Mouse (Mus musculus) intestine, embryonic 16.5 days (tissue): ENCODE measurements at regions not wholly inside any gene's neighbourhood (a gene's known extent, or its start where the extent isn't known, plus 50 kb on each side); places are given as distances from the start of the nearest gene placed in this dataset.
A peak's percentile ranks its signal among the peaks of the same experiment; 100 is the strongest.

Source experiments
- ATAC-seq: fragments of 200-750 bp; cut with Nextera tagmentation; 2 replicates; pipeline ENCODE4 v1.8.0; 2017; ENCODE audit warnings: moderate TSS enrichment, moderate library complexity
- H3K27ac ChIP-seq: fragments of 300-500 bp; sonication (generic); 2 replicates; pipeline ENCODE4 v1.5.1; 2014; ENCODE audit warnings: mild to moderate bottlenecking, low read length
- H3K27me3 ChIP-seq: fragments of 300-500 bp; sonication (generic); replicated peaks from 2 replicates; pipeline ENCODE4 v1.6.1; 2014; ENCODE audit warnings: low read length, control low read depth, mixed read lengths; ENCODE audit not compliant: control insufficient read depth, insufficient read depth
- H3K36me3 ChIP-seq: fragments of 300-500 bp; sonication (generic); 2 replicates; pipeline ENCODE4 v1.6.1; 2014; ENCODE audit warnings: low read length, control low read depth; ENCODE audit not compliant: control insufficient read depth, insufficient read depth
- H3K4me1 ChIP-seq: fragments of 300-500 bp; sonication (generic); 2 replicates; pipeline ENCODE4 v1.6.1; 2014; ENCODE audit warnings: low read length, control low read depth, mixed read lengths; ENCODE audit not compliant: control insufficient read depth, insufficient read depth
- H3K4me2 ChIP-seq: fragments of 300-500 bp; sonication (generic); 2 replicates; pipeline ENCODE4 v1.6.1; 2014; ENCODE audit warnings: low read depth, low read length, control low read depth
- H3K4me3 ChIP-seq: fragments of 300-500 bp; sonication (generic); 2 replicates; pipeline ENCODE4 v1.5.1; 2014; ENCODE audit warnings: mild to moderate bottlenecking, low read length
- H3K9ac ChIP-seq: fragments of 300-500 bp; sonication (generic); 2 replicates; pipeline ENCODE4 v1.6.1; 2014; ENCODE audit warnings: low read depth, low read length
- H3K9me3 ChIP-seq: fragments of 300-500 bp; sonication (generic); 2 replicates; pipeline ENCODE4 v1.6.1; 2016; ENCODE audit warnings: low read length, control low read depth; ENCODE audit not compliant: control insufficient read depth
- WGBS: fragments of 180-500 bp; shearing (Covaris S2); extraction: QIAGEN DNeasy Blood & Tissue Kit; methylation state at CpG from one replicate; pipeline ENCODE4 v1.1.7; 2014; 5-methylcytosine and 5-hydroxymethylcytosine counted together

DNA sequence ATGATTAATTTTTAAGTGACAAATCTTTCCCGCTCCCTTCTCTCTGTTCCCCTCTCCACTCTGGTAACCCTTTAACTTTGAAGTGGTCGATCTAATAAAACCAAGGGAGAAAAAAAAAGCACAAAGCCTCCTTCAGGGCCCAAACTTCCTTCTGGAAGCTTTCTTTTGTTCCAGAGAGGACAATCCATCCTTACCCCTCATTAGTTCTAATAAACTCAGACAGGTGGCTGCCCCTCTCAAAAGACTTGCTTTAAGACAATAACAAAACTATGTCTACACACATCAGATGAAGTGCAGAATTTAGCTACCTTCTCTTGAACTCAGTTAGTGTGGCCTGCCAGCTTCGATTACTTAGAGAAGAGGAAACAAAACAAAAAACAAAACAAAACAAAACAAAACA is 94.6 kb upstream of the Fat1 start:
- ATAC-seq = no peak
- no peak overlapping the region for H3K4me2 ChIP-seq
- no peak overlapping the region for H3K9ac ChIP-seq
- no peak overlapping the region for H3K27ac ChIP-seq
- H3K27me3 ChIP-seq = no peaks in the 10 kb centered on the region
- H3K9me3 ChIP-seq = no peaks in the 10 kb centered on the region; the same call in 1 of the 2 replicates
- WGBS = 42% methylated on average over 3 of the region's 3 CpGs
- H3K4me1 ChIP-seq = no peaks in the 10 kb centered on the region
- H3K4me3 ChIP-seq = no peak overlapping the region
- H3K36me3 ChIP-seq = no peaks in the 10 kb centered on the region

DNA sequence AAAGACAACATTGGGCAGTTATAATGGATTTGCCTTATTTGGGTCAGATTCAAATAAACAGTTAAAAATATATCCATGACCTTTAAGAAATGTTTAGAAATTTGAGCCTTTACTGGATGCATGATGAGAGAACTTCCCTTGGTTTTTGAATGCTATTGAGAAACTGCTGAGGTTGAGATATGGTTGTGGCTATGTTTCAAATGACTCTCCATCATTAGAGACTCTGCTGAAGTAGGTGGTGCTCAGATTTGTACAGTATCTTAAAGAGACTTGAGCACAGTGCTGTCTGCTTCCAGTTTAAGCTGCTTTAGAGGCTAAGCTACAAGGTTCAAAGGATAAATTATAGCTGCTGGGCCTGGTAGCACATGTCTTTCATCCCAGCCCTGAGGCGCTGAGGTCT is 90.9 kb upstream of the Fat1 start:
- Histone ChIP-seq H3K27me3 (no peaks in the 10 kb centered on the region), H3K4me2 (no peak overlapping the region), H3K4me1 (no peaks in the 10 kb centered on the region), H3K27ac (no peak overlapping the region), H3K36me3 (no peaks in the 10 kb centered on the region), H3K9me3 (no peaks in the 10 kb centered on the region; the same call in 1 of the 2 replicates), H3K9ac (no peak overlapping the region), H3K4me3 (no peak overlapping the region)
- ATAC-seq = no peak
- 96% methylated on average over 1 of the region's 1 CpGs for WGBS

DNA sequence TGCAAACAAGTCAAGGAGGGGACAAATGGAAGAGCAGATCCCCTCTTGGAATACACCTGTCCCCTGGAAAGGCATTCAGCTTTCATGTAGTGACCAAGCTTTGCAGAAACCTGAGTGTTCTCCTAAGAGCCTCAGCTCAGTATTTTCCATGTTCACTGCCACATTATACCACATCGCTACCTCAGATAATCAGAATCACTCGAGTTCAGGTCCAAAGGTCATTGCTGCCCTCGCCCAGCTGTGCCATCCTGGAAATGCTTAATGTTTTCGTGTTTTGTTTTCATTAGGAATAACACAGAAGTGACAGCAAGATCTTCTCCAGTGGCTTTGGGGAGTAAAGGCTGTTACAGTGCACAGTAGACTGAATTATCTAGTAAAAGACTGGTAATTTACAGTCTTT is 83.0 kb upstream of the Fat1 start:
- H3K4me1 ChIP-seq = no peaks in the 10 kb centered on the region
- WGBS = 61% methylated on average over 4 of the region's 4 CpGs
- ATAC-seq = no peak

DNA sequence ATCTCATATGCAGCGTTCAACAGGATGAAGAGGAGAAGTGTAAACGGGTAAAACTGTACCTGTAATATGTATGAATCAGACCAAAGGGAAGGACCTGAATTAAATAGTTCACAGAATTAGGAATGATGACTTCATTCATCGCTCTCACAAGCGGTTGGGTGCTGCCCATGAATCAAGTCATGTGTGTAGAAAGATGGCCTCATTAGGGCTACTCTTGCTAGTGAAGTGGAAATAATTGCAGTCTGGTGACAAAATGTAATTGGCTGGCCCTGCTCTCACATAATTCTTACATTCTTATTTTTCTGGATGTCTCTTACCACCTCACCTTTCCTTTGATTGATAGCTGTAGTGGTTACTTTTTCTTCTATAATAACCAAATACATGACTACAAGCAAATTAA is 80.1 kb upstream of the Fat1 start:
- 95% methylated on average over 4 of the region's 4 CpGs for WGBS
- H3K27me3 ChIP-seq = no peaks in the 10 kb centered on the region
- no peak overlapping the region for H3K9ac ChIP-seq
- no peak overlapping the region for H3K4me2 ChIP-seq
- no peak overlapping the region for H3K4me3 ChIP-seq
- no peak for ATAC-seq
- no peaks in the 10 kb centered on the region for H3K9me3 ChIP-seq
- no peaks in the 10 kb centered on the region for H3K4me1 ChIP-seq
- H3K36me3 ChIP-seq = no peaks in the 10 kb centered on the region
- no peak overlapping the region for H3K27ac ChIP-seq

More for the DNA sequence above, 83.0 kb upstream of the Fat1 start:
- H3K4me2 ChIP-seq = no peak overlapping the region
- H3K36me3 ChIP-seq = no peaks in the 10 kb centered on the region
- no peak overlapping the region for H3K9ac ChIP-seq
- H3K4me3 ChIP-seq = no peak overlapping the region
- no peaks in the 10 kb centered on the region for H3K27me3 ChIP-seq
- H3K27ac ChIP-seq = no peak overlapping the region
- no peaks in the 10 kb centered on the region for H3K9me3 ChIP-seq

DNA sequence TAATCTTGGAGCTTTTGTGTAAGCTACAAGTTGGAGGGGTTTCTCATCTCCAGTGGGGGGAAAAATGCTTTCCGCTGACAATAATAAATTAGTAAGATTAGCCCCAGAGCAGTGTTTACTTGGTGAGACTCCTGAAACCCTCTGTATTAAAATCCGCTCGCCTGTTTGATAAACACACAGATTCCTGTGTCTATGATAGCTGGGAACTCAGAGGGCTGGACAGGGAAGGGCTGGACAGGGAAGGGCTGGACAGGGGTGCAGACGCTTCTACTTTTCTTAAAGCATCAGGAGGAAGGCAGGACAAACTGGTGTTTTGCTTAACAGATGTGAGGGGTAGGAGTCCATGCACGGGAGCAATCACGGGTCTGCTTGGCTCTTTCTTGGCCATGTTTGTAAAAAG is 68.0 kb upstream of the Fat1 start:
- no peak overlapping the region for H3K9ac ChIP-seq
- no peaks in the 10 kb centered on the region for H3K36me3 ChIP-seq
- 38% methylated on average over 6 of the region's 6 CpGs for WGBS
- H3K9me3 ChIP-seq = no peaks in the 10 kb centered on the region
- peak; percentile 60; the same call in 1 of the 2 replicates for ATAC-seq
- no peak overlapping the region for H3K4me3 ChIP-seq
- H3K4me1 ChIP-seq = peaks cover 8% of the 10 kb centered on the region; the same call in 1 of the 2 replicates
- no peaks in the 10 kb centered on the region for H3K27me3 ChIP-seq
- peak overlapping the region; percentile 36; the same call in 1 of the 2 replicates for H3K27ac ChIP-seq
- no peak overlapping the region for H3K4me2 ChIP-seq

DNA sequence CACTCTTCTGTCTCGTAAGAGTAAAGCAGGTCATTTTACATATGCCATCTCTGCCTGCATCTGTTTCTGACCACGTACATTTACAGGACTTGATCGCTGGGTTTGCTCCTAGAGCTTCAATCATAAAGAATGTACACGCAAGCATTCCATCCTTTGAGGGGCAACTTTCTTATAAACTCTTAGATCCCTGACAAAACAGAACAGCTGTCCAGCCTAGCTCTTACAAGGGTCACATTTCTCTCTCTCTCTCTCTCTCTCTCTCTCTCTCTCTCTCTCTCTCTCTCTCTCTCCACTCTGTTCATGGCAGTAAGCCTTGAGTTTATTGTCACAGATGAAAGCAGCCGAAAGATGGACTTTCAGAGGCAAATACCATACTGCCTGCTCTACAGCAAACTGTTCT is 67.6 kb upstream of the Fat1 start:
- H3K36me3 ChIP-seq = no peaks in the 10 kb centered on the region
- H3K27me3 ChIP-seq = no peaks in the 10 kb centered on the region
- ATAC-seq = no peak
- H3K9me3 ChIP-seq = no peaks in the 10 kb centered on the region
- no peak overlapping the region for H3K4me2 ChIP-seq
- 47% methylated on average over 5 of the region's 5 CpGs for WGBS
- H3K4me3 ChIP-seq = no peak overlapping the region
- H3K27ac ChIP-seq = peak overlapping the region; percentile 36
- peaks cover 8% of the 10 kb centered on the region; the same call in 1 of the 2 replicates for H3K4me1 ChIP-seq
- no peak overlapping the region for H3K9ac ChIP-seq

DNA sequence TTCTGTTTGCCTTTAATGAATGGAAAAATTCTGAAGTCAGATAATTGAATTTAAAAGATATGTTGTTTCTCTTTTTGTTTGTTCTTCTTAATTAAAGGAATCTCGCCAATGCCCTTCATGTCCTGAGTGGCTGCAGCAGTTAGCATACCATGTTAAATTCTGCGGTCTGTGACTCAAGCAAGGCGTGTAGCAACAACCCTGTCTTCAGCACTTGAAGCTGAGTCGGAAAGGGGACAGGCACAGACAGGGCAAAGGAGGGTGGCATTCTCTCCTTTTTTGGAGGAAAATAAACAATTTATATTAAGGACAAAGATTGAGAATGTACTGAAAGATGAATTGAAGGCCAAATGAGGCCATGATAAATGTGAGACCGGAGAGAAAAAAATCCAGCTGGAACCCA is 58.2 kb upstream of the Fat1 start:
- Histone ChIP-seq H3K4me1 (0 out of 2 replicates have a peak, but pooled peaks cover 2% of the 10 kb centered on the region), H3K9ac (no peak overlapping the region), H3K4me3 (no peak overlapping the region), H3K27ac (no peak overlapping the region), H3K9me3 (no peaks in the 10 kb centered on the region), H3K27me3 (no peaks in the 10 kb centered on the region), H3K4me2 (no peak overlapping the region), H3K36me3 (no peaks in the 10 kb centered on the region)
- ATAC-seq = no peak
- WGBS = 58% methylated on average over 5 of the region's 5 CpGs

DNA sequence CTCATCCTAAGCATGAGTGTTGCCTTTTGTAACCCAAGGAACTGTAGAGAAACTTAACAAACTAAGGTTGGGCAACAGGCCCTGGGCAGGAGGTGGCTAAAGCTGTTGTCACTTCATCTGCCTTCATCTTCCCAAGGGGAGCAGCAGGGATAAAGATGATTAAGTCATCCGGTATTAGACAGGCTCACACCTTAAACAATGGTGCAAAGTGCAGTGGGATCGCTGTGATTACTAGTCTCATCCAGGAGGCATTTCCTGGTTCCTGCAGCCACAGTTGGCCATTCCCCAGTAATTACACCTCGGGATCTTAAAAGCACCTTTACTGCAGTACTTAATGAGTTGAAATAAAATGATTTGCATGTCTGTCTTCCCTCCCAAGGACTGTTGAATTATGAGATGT is 57.0 kb upstream of the Fat1 start:
- H3K9me3 ChIP-seq = no peaks in the 10 kb centered on the region
- H3K4me3 ChIP-seq = no peak overlapping the region
- H3K27me3 ChIP-seq = no peaks in the 10 kb centered on the region
- ATAC-seq = peak; percentile 87
- H3K4me2 ChIP-seq = no peak overlapping the region
- H3K4me1 ChIP-seq = 0 out of 2 replicates have a peak, but pooled peaks cover 2% of the 10 kb centered on the region
- 43% methylated on average over 3 of the region's 3 CpGs for WGBS
- H3K36me3 ChIP-seq = no peaks in the 10 kb centered on the region
- H3K9ac ChIP-seq = no peak overlapping the region
- no peak overlapping the region for H3K27ac ChIP-seq

DNA sequence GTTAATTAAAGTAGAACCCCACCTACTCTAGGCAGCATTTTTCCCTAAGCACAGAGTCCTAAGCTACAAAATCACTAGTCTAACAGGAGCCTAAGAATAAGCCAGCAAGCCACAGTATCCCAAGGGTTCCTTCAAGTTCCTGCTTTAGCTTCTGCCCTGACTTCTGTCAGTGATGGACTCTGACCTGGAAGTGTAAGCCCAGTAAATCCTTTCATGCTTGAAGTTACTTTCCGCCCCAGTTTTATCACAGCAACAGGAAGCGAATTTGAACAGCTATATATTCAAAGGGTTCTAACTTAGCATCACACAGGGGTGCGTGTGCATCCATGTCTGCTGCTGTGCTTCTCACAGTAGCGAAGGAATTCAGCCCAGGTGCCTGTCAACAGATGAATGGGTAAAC is 56.1 kb upstream of the Fat1 start:
- Histone ChIP-seq H3K27me3 (no peaks in the 10 kb centered on the region), H3K9me3 (no peaks in the 10 kb centered on the region), H3K4me1 (0 out of 2 replicates have a peak, but pooled peaks cover 2% of the 10 kb centered on the region), H3K4me3 (no peak overlapping the region), H3K9ac (no peak overlapping the region), H3K4me2 (no peak overlapping the region), H3K36me3 (no peaks in the 10 kb centered on the region), H3K27ac (no peak overlapping the region)
- 63% methylated on average over 4 of the region's 4 CpGs for WGBS
- ATAC-seq = peak; percentile 65

DNA sequence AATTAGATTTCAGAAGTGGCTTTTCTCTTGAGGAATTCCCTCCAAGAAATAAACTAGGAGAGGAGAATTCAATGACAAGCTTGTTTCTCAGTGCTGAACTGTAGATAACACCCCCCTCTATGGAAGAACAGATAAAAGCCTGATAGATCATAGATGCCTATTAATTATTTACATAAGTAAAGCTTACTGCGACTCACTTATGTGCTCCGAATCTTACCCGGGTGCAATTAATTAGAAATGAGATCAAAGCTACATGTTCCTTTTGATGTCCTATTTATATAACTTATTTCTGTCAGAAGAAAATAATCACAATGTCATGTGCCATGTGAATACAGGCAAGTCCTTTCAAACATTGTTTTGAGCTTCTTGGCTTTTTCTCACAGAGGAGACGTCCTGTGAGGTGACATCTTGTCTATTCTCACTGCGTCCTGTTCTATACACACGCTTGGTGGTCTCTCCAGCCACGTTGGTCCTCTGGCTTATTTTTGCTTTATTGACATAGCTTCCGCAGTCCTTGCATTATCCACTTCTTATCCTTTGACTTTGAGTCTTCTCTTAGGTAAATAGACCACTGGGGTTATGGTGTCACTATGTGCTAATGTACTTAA is 50.7 kb upstream of the Fat1 start:
- WGBS = 53% methylated on average over 8 of the region's 8 CpGs
- no peak overlapping the region for H3K4me3 ChIP-seq
- H3K4me2 ChIP-seq = no peak overlapping the region
- H3K27me3 ChIP-seq = no peaks in the 10 kb centered on the region
- no peaks in the 10 kb centered on the region for H3K9me3 ChIP-seq
- no peak overlapping the region for H3K27ac ChIP-seq
- no peak for ATAC-seq
- H3K4me1 ChIP-seq = no peaks in the 10 kb centered on the region
- H3K9ac ChIP-seq = no peak overlapping the region
- no peaks in the 10 kb centered on the region for H3K36me3 ChIP-seq
